Mouse (Mus musculus): ENCODE data around the gene Traf1.

The Traf1 gene

DNA sequence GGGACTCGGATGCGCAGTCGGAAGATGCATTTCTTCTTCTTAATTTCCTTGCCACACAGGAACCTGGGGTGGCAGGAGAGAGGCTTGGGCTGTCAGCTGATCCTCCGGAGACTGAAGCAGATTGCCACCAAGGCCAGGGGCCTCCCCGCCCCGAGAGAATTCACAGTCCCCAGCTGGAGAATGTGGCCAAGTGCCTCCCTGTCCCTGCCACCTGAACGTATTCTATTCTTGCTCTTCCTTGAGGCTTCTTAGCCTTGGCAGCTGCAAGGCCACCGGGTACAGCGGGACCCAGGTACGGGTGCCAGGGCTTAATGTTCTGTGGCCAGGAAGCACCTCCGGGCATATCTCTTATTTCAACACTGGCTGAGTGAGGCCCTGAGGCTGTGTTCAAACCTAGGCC lies 61.9 kb downstream of the Traf1 start:
- DNase-seq = peak; percentile 83

GRCm38 (mm10) chr2:34897820-34898219 lies 63.8 kb downstream of the Traf1 start:
- DNase-seq = peak; percentile 90

DNA sequence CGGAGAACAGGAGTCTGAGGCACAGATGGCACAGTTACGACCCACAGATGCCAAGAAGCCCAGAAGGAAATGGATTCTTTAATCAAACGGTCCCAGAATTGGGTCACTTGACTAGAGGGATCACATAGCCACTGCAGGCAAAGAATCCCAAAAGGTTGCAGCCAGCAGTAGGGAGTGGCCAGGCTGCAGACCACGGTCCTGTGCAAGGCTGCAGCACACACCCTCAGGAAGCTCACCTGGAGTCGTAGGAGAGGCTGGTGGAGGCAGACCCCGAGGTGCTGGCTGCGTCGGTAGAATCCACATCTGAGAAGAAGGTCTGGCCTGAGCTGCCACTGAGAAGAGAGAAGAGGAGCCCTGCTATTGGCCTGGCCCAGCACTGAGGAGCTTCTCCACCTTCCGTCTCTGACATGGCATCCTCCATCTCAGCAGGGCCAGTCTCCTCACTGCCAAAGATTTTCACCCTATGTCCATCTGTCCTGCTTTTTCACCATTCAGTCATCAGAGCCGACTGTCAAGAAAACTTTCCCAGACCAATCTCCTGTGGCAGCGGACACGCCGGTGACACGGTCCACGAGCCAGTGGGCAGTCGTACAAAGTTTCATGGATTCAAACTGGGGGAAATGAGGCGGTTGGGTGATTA lies 64.6 kb downstream of the Traf1 start:
- peak; percentile 83 for DNase-seq

- DNase-seq = peak; percentile 80
These were observed 66.0 kb downstream of the Traf1 start for GRCm38 (mm10) chr2:34895503-34896113.

DNA sequence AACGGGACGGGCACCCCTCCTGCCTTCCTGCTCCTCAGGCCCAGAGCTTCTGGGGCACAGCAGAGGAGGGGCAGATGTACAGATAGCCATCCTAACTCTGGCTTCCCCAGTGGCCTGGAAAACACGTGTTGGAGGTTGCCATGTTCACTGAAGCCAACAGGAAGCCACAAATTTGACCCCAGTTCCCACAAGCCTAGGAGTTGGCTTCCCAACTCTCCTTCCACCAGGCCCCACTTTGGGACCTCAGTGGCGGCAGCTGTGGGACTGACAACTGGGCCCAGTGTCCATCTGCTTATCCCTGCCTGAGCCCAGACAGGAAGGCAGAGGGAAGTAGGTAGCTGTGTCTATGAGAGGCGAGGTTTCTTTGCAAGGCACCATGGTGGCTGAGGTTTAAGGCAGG lies 67.6 kb downstream of the Traf1 start:
- DNase-seq = peak; percentile 69
